Mouse (Mus musculus) lung, postnatal 0 days (tissue): ENCODE measurements at regions not wholly inside any gene's neighbourhood (a gene's known extent, or its start where the extent isn't known, plus 50 kb on each side); places are given as distances from the start of the nearest gene placed in this dataset.

Experiments used
- ATAC-seq: fragments of 200-750 bp; cut with Nextera tagmentation; 2 replicates; pipeline ENCODE4 v1.8.0; 2017; ENCODE audit warnings: moderate library complexity
- DNase-seq: peaks from one replicate; pipeline ENCODE4 v3.0.0-alpha.2; 2016; ENCODE audit warnings: low spot score
- H3K27ac ChIP-seq: fragments of 300-500 bp; sonication (generic); 2 replicates; pipeline ENCODE4 v1.5.1; 2014; ENCODE audit warnings: antibody characterized with exemption, mild to moderate bottlenecking, low read length, mixed read lengths
- H3K27me3 ChIP-seq: fragments of 300-500 bp; sonication (generic); replicated peaks from 2 replicates; pipeline ENCODE4 v1.6.1; 2014; ENCODE audit warnings: low read length, mixed read lengths; ENCODE audit not compliant: insufficient read depth
- H3K36me3 ChIP-seq: fragments of 300-500 bp; sonication (generic); 2 replicates; pipeline ENCODE4 v1.6.1; 2014; ENCODE audit warnings: low read length, mixed read lengths; ENCODE audit not compliant: insufficient read depth
- H3K4me1 ChIP-seq: fragments of 300-500 bp; sonication (generic); 2 replicates; pipeline ENCODE4 v1.6.1; 2014; ENCODE audit warnings: antibody characterized with exemption, low read depth, low read length, mixed read lengths; ENCODE audit not compliant: insufficient read depth
- H3K4me2 ChIP-seq: fragments of 300-500 bp; sonication (generic); replicated peaks from 2 replicates; pipeline ENCODE4 v1.6.1; 2014; ENCODE audit warnings: low read depth, mild to moderate bottlenecking, low read length, moderate library complexity, mixed read lengths
- H3K4me3 ChIP-seq: fragments of 300-500 bp; sonication (generic); 2 replicates; pipeline ENCODE4 v1.5.1; 2014; ENCODE audit warnings: low read depth, low read length
- H3K9ac ChIP-seq: fragments of 300-500 bp; sonication (generic); replicated peaks from 2 replicates; pipeline ENCODE4 v1.6.1; 2014; ENCODE audit warnings: low read depth, mild to moderate bottlenecking
- H3K9me3 ChIP-seq: fragments of 300-500 bp; sonication (generic); 2 replicates; pipeline ENCODE4 v1.6.1; 2016; ENCODE audit warnings: low read length, mixed read lengths
- CTCF ChIP-seq: IDR thresholded peaks from 2 replicates; pipeline ENCODE4 v1.5.1; 2016; ENCODE audit warnings: antibody characterized with exemption, mild to moderate bottlenecking
- EP300 ChIP-seq: IDR thresholded peaks from 2 replicates; pipeline ENCODE4 v1.6.1; 2016; ENCODE audit warnings: antibody characterized with exemption, mild to moderate bottlenecking, control low read depth
- WGBS: fragments of 180-500 bp; shearing (Covaris S2); extraction: QIAGEN DNeasy Blood & Tissue Kit; methylation state at CpG from one replicate; pipeline ENCODE4 v1.1.7; 2014; 5-methylcytosine and 5-hydroxymethylcytosine counted together

GRCm38 (mm10) chr2:167795491-167795890, 105.9 kb upstream of the Tmem189 start:
- Histone ChIP-seq H3K9me3 (no peaks in the 10 kb centered on the region), H3K4me2 (no peak overlapping the region), H3K9ac (no peak overlapping the region), H3K36me3 (no peaks in the 10 kb centered on the region), H3K27me3 (no peaks in the 10 kb centered on the region), H3K4me3 (no peak overlapping the region), H3K27ac (no peak overlapping the region), H3K4me1 (no peaks in the 10 kb centered on the region)
- TF ChIP-seq EP300, result no peak
- TF ChIP-seq CTCF, result peak; percentile 25; the same call in 1 of the 2 replicates
- WGBS, result 81% methylated on average over 7 of the region's 7 CpGs
- ATAC-seq, result no peak
- no peak for DNase-seq

GRCm38 (mm10) chr2:167793916-167794315, 104.3 kb upstream of the Tmem189 start:
- DNase-seq (no peak), ATAC-seq (no peak)
- H3K4me2 ChIP-seq, result no peak overlapping the region
- 82% methylated on average over 2 of the region's 2 CpGs for WGBS
- no peak overlapping the region for H3K27ac ChIP-seq
- H3K36me3 ChIP-seq, result no peaks in the 10 kb centered on the region
- TF ChIP-seq CTCF, result no peak
- no peak for TF ChIP-seq EP300
- no peaks in the 10 kb centered on the region for H3K9me3 ChIP-seq
- peaks cover 4% of the 10 kb centered on the region; the same call in 1 of the 2 replicates for H3K4me1 ChIP-seq
- no peaks in the 10 kb centered on the region for H3K27me3 ChIP-seq
- no peak overlapping the region for H3K9ac ChIP-seq
- H3K4me3 ChIP-seq, result no peak overlapping the region

- Histone ChIP-seq H3K4me1 (peaks cover 4% of the 10 kb centered on the region; the same call in 1 of the 2 replicates), H3K36me3 (no peaks in the 10 kb centered on the region), H3K4me3 (no peak overlapping the region), H3K9ac (no peak overlapping the region), H3K27ac (no peak overlapping the region), H3K27me3 (no peaks in the 10 kb centered on the region), H3K4me2 (no peak overlapping the region), H3K9me3 (no peaks in the 10 kb centered on the region)
- no peak for TF ChIP-seq CTCF
- no peak for TF ChIP-seq EP300
- WGBS, result 41% methylated on average over 3 of the region's 3 CpGs
- ATAC-seq (no peak), DNase-seq (no peak)
These were observed 103.1 kb upstream of the Tmem189 start for GRCm38 (mm10) chr2:167792753-167793152.

GRCm38 (mm10) chr2:167792330-167792729, 102.7 kb upstream of the Tmem189 start:
- WGBS, result 42% methylated on average over 3 of the region's 3 CpGs
- no peak for ATAC-seq
- Histone ChIP-seq H3K9me3 (no peaks in the 10 kb centered on the region), H3K36me3 (no peaks in the 10 kb centered on the region), H3K27me3 (no peaks in the 10 kb centered on the region), H3K9ac (no peak overlapping the region), H3K4me2 (no peak overlapping the region), H3K4me3 (no peak overlapping the region), H3K27ac (no peak overlapping the region), H3K4me1 (peaks cover 4% of the 10 kb centered on the region; the same call in 1 of the 2 replicates)
- no peak for DNase-seq
- TF ChIP-seq EP300 (no peak), CTCF (no peak)

GRCm38 (mm10) chr2:167789471-167789923, 99.9 kb upstream of the Tmem189 start:
- Histone ChIP-seq H3K4me2 (no peak overlapping the region), H3K4me1 (peaks cover 4% of the 10 kb centered on the region; the same call in 1 of the 2 replicates), H3K9ac (no peak overlapping the region; the same call in 1 of the 2 replicates), H3K27me3 (no peaks in the 10 kb centered on the region), H3K36me3 (no peaks in the 10 kb centered on the region), H3K27ac (no peak overlapping the region; the same call in 1 of the 2 replicates), H3K9me3 (no peaks in the 10 kb centered on the region), H3K4me3 (no peak overlapping the region)
- TF ChIP-seq CTCF (no peak), EP300 (peak; percentile 38; the same call in 1 of the 2 replicates)
- peak; percentile 54 for ATAC-seq
- 66% methylated on average over 11 of the region's 11 CpGs for WGBS
- DNase-seq, result peak; percentile 62

GRCm38 (mm10) chr2:167786951-167787350, 97.3 kb upstream of the Tmem189 start:
- DNase-seq, result peak; percentile 51
- peaks cover 6% of the 10 kb centered on the region; the same call in 1 of the 2 replicates for H3K4me1 ChIP-seq
- peak; percentile 29; the same call in 1 of the 2 replicates for TF ChIP-seq CTCF
- no peak for TF ChIP-seq EP300
- no peaks in the 10 kb centered on the region for H3K27me3 ChIP-seq
- no peak overlapping the region for H3K4me2 ChIP-seq
- no peaks in the 10 kb centered on the region for H3K9me3 ChIP-seq
- WGBS, result 63% methylated on average over 3 of the region's 5 CpGs
- H3K9ac ChIP-seq, result no peak overlapping the region
- no peak overlapping the region for H3K4me3 ChIP-seq
- ATAC-seq, result peak; percentile 34; the same call in 1 of the 2 replicates
- H3K36me3 ChIP-seq, result no peaks in the 10 kb centered on the region
- H3K27ac ChIP-seq, result no peak overlapping the region
